Mouse (Mus musculus) forelimb bud, embryonic 11.5 days (tissue): ENCODE measurements at regions not wholly inside any gene's neighbourhood (a gene's known extent, or its start where the extent isn't known, plus 50 kb on each side); places are given as distances from the start of the nearest gene placed in this dataset.

ENCODE experiments used
- DNase-seq: peaks from one replicate; pipeline ENCODE4 v3.0.0-alpha.2; 2012; ENCODE audit warnings: low read depth, low spot score

- no peak for DNase-seq
These were observed 59.0 kb upstream of the Ntm start for GRCm38 (mm10) chr9:30021981-30022380.

GRCm38 (mm10) chr9:30025275-30025674 is 62.3 kb upstream of the Ntm start:
- DNase-seq, result peak; percentile 71

- no peak for DNase-seq
These were observed 64.0 kb upstream of the Ntm start for GRCm38 (mm10) chr9:30026939-30027338.

GRCm38 (mm10) chr9:30040396-30040795 is 77.5 kb upstream of the Ntm start:
- DNase-seq, result no peak

GRCm38 (mm10) chr9:30064551-30064950 is 101.6 kb upstream of the Ntm start:
- no peak for DNase-seq

- DNase-seq, result no peak
These were observed 105.0 kb upstream of the Ntm start for GRCm38 (mm10) chr9:30067980-30068379.

GRCm38 (mm10) chr9:30075233-30075632 is 112.3 kb upstream of the Ntm start:
- DNase-seq, result no peak

GRCm38 (mm10) chr9:30076006-30076405 is 113.1 kb upstream of the Ntm start:
- DNase-seq, result no peak

- no peak for DNase-seq
These were observed 113.5 kb upstream of the Ntm start for GRCm38 (mm10) chr9:30076482-30076881.

- DNase-seq, result no peak
These were observed 139.0 kb upstream of the Ntm start for GRCm38 (mm10) chr9:30101942-30102341.

GRCm38 (mm10) chr9:30122371-30122770 is 159.4 kb upstream of the Ntm start:
- DNase-seq, result no peak

- DNase-seq, result no peak
These were observed 166.2 kb upstream of the Ntm start for GRCm38 (mm10) chr9:30129151-30129550.

- no peak for DNase-seq
These were observed 168.7 kb upstream of the Ntm start for GRCm38 (mm10) chr9:30131626-30132025.

GRCm38 (mm10) chr9:30134303-30134702 is 171.4 kb upstream of the Ntm start:
- DNase-seq, result no peak

GRCm38 (mm10) chr9:30137611-30138287 is 174.8 kb upstream of the Ntm start:
- peak; percentile 76 for DNase-seq

GRCm38 (mm10) chr9:30140188-30140587 is 177.2 kb upstream of the Ntm start:
- DNase-seq, result no peak

GRCm38 (mm10) chr9:30141186-30141585 is 178.2 kb upstream of the Ntm start:
- DNase-seq, result no peak

- DNase-seq, result no peak
These were observed 180.0 kb upstream of the Ntm start for GRCm38 (mm10) chr9:30142806-30143458.

GRCm38 (mm10) chr9:30149481-30150468 is 186.8 kb upstream of the Ntm start:
- DNase-seq, result peak; percentile 48

- no peak for DNase-seq
These were observed 188.2 kb upstream of the Ntm start for GRCm38 (mm10) chr9:30151173-30151572.

- no peak for DNase-seq
These were observed 203.4 kb upstream of the Ntm start for GRCm38 (mm10) chr9:30166235-30166752.

- peak; percentile 42 for DNase-seq
These were observed 204.3 kb upstream of the Ntm start for GRCm38 (mm10) chr9:30167223-30167622.
